Mouse (Mus musculus) ES-CJ7 (cell line): Measurements from ENCODE around the gene Exosc8.

Experiments
- DNase-seq: peaks from one replicate; pipeline ENCODE4 v3.0.0; 2011; ENCODE audit warnings: low read depth, low spot score

Gene Exosc8

DNA sequence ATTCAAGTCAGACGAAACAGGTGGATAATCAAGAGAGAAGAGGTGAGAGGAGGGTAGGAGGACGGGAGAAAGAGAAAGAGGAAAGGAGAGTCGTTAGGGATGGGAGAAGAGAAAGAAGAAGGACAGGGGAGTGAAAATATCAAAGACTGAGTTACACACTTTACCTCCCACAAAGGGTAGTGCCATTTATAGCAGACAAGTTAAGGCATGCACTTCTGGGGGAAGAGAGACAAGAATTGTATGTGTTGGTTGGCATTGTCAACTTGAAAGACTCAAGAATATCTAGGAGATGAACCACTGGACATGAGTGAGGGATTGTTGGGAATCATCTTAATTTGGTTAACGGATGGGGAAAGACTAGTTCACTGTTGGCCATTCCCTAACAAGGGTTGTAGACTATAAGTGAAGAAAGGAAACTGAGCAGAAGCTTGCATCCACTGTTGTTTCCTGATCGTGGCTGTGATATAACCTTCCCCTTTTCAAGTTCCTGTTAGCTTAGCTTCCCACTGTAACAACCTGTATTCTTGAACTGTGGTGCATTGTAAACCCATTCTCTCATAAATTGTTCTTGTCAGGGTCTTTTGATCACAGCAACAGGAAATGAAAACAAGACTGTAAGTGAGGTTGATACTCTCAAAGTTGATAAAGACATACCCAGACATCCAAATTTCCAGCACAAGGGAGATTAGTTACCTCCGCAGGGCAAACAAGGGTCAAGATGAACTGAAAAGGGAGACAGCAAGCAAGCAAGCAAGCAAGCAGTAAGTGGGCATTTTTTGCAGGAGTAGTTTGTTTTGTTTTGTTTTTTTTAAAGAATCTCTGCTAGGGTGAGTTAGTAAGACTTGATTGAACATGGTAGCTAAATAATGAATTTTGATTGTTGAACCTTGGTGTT lies 53.6 kb downstream of the Exosc8 start:
- no peak for DNase-seq
